Mouse (Mus musculus) intestine, postnatal 0 days (tissue): Measurements from ENCODE around the gene Sdf4. TPM values are rescaled to one million over a fixed set of nuclear protein-coding genes. Genes with fewer than 3 reads are reported as not detected.

Experiments
- ATAC-seq: fragments of 200-750 bp; cut with Nextera tagmentation; 2 replicates; pipeline ENCODE4 v1.8.0; 2017; ENCODE audit warnings: mild to moderate bottlenecking, moderate TSS enrichment, moderate library complexity
- H3K27ac ChIP-seq: fragments of 300-500 bp; sonication (generic); 2 replicates; pipeline ENCODE4 v1.5.1; 2014; ENCODE audit warnings: mild to moderate bottlenecking, low read depth, low read length, moderate library complexity
- H3K27me3 ChIP-seq: fragments of 300-500 bp; sonication (generic); replicated peaks from 2 replicates; pipeline ENCODE4 v1.6.1; 2014; ENCODE audit warnings: low read length, mixed read lengths; ENCODE audit not compliant: control insufficient read depth, insufficient read depth
- H3K36me3 ChIP-seq: fragments of 300-500 bp; sonication (generic); 2 replicates; pipeline ENCODE4 v1.6.1; 2014; ENCODE audit warnings: mild to moderate bottlenecking, moderate library complexity; ENCODE audit not compliant: control insufficient read depth, insufficient read depth
- H3K4me1 ChIP-seq: fragments of 300-500 bp; sonication (generic); replicated peaks from 2 replicates; pipeline ENCODE4 v1.6.1; 2014; ENCODE audit warnings: antibody characterized with exemption, low read length, mixed read lengths; ENCODE audit not compliant: control insufficient read depth, insufficient read depth
- H3K4me2 ChIP-seq: fragments of 300-500 bp; sonication (generic); replicated peaks from 2 replicates; pipeline ENCODE4 v1.6.1; 2014; ENCODE audit warnings: low read depth, mild to moderate bottlenecking, moderate library complexity
- H3K4me3 ChIP-seq: fragments of 300-500 bp; sonication (generic); 2 replicates; pipeline ENCODE4 v1.5.1; 2014; ENCODE audit warnings: low read depth, low read length
- H3K9ac ChIP-seq: fragments of 300-500 bp; sonication (generic); 2 replicates; pipeline ENCODE4 v1.6.1; 2014; ENCODE audit warnings: mild to moderate bottlenecking, low read depth, low read length
- H3K9me3 ChIP-seq: fragments of 300-500 bp; sonication (generic); 2 replicates; pipeline ENCODE4 v1.6.1; 2016; ENCODE audit warnings: mixed run types; ENCODE audit not compliant: control insufficient read depth
- CTCF ChIP-seq: sonication (generic); IDR thresholded peaks from 2 replicates; pipeline ENCODE4 v1.5.1; 2016; ENCODE audit warnings: low read depth, mild to moderate bottlenecking, control low read depth, antibody characterized with exemption, moderate library complexity
- WGBS: fragments of 180-500 bp; shearing (Covaris S2); extraction: QIAGEN DNeasy Blood & Tissue Kit; methylation state at CpG from one replicate; pipeline ENCODE4 v1.1.7; 2014; 5-methylcytosine and 5-hydroxymethylcytosine counted together
- polyA plus RNA-seq: library from polyadenylated mRNA; unstranded; fragments of >200 nt; fragmentation: Nextera tagmentation; extraction: Ambion mirVana; gene quantifications from 2 replicates; pipeline ENCODE4 v1.2.1, GENCODE M21; 2015

Gene Sdf4
- polyA plus RNA-seq, 1 experiment from 2014 or later: 219 TPM

DNA sequence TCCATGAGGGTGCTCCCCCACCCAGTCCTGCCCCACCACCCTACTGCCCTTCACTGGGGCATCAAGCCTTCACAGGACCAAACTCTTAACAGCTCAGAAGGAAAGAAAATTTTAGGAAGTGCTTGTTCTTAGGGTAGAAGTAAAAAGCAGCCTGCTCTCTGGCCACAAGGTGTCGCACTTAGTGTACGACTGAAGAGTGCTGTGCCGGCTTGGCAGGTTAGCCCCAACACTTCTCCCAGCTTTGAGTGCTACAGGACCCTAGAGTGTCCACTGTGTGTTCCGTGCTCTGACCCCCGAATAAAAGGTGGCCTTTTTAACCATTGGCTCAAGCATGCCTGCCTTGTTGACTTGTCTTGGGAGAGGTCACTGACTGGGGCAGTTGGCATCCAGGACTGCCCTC lies 33.4 kb upstream of the Sdf4 start:
- no peak overlapping the region for H3K4me2 ChIP-seq
- H3K4me3 ChIP-seq: no peak overlapping the region
- peaks cover 9% of the 10 kb centered on the region; the same call in 1 of the 2 replicates for H3K4me1 ChIP-seq
- 2% methylated on average over 5 of the region's 5 CpGs for WGBS
- no peaks in the 10 kb centered on the region for H3K27me3 ChIP-seq
- H3K27ac ChIP-seq: no peak overlapping the region
- no peaks in the 10 kb centered on the region for H3K9me3 ChIP-seq
- ATAC-seq: 0 out of 2 replicates have a peak, but pooled peaks have one; percentile 15
- H3K9ac ChIP-seq: no peak overlapping the region
- TF ChIP-seq CTCF: peak; percentile 89
- H3K36me3 ChIP-seq: peaks cover 37% of the 10 kb centered on the region

DNA sequence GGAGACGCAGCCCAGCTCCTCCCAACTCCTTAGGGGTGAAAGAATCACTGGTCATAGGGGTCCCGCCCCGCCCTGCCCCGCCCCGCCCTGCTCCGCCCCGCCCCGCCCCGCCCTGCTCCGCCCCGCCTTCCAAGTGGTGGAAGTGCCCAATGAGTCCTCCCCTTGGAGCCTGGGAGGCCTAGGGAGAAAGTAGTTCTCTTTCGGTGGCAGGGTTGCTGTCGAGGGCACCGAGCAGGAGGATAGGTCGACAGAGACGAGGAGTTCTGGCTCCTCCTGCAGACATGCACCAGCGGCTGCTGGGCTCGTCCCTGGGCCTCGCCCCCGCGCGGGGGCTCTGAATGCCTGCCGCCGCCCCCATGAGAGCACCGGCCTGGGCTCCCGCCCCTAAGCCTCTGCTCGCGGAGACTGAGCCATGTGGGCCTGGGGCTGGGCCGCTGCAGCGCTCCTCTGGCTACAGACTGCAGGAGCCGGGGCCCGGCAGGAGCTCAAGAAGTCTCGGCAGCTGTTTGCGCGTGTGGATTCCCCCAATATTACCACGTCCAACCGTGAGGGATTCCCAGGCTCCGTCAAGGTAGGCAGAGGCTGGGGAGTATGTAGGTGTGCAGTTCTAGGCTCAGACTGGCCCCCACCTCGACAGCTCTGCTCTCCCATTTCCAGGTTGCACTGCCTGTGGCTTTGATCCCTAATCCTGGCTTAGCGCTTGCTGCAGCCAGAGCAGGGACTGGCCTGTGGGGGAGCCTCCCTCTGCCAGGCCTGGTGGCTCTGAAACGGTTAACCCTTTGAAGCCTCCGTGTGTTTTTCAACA lies 30.3 kb upstream of the Sdf4 start, which contains the start of gene C1qtnf12:
TSS of gene C1qtnf12 (plus strand) at position 152 of the 805 bp plus-strand sequence.
- H3K4me3 ChIP-seq: peak within 1 kb of the TSS; percentile 61
- TF ChIP-seq CTCF: no peak
- H3K4me1 ChIP-seq: peaks cover 9% of the 10 kb centered on the region; the same call in 1 of the 2 replicates
- peaks cover 31% of the 10 kb centered on the region for H3K36me3 ChIP-seq
- peak within 1 kb of the TSS; percentile 65 for H3K9ac ChIP-seq
- no peaks in the 10 kb centered on the region for H3K9me3 ChIP-seq
- H3K4me2 ChIP-seq: peak within 1 kb of the TSS; percentile 95
- peak; percentile 55 for ATAC-seq
- H3K27ac ChIP-seq: peak within 1 kb of the TSS; percentile 71
- no peaks in the 10 kb centered on the region for H3K27me3 ChIP-seq
- WGBS: under 1% methylated on average over 42 of the region's 42 CpGs

DNA sequence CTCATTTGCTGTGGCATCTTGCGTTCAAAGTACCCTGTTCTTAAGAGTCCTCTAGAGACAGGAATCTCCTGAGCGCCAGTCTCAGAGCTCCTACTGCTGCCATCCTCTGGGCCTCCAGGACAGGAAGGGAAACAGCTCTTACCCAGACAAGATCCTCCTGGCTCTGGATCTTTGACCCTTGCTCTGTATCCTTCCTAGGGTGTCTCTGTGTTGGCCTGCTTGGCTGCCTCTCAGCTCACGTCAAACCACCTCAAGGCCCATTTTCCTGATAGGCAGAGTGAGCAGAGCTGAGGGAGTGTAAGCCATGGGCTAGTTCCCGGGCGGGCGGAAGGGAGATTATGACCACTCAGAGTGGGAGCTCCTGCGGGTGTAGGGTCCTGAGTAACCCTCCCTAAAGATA lies 29.6 kb upstream of the Sdf4 start:
- ATAC-seq: 0 out of 2 replicates have a peak, but pooled peaks have one; percentile 36
- no peaks in the 10 kb centered on the region for H3K9me3 ChIP-seq
- peak overlapping the region; percentile 61 for H3K4me3 ChIP-seq
- H3K4me1 ChIP-seq: peaks cover 9% of the 10 kb centered on the region; the same call in 1 of the 2 replicates
- no peak for TF ChIP-seq CTCF
- WGBS: 48% methylated on average over 7 of the region's 7 CpGs
- peak overlapping the region; percentile 41; the same call in 1 of the 2 replicates for H3K27ac ChIP-seq
- H3K9ac ChIP-seq: peak overlapping the region; percentile 65; the same call in 1 of the 2 replicates
- H3K27me3 ChIP-seq: no peaks in the 10 kb centered on the region
- peaks cover 24% of the 10 kb centered on the region for H3K36me3 ChIP-seq
- peak overlapping the region; percentile 95 for H3K4me2 ChIP-seq

DNA sequence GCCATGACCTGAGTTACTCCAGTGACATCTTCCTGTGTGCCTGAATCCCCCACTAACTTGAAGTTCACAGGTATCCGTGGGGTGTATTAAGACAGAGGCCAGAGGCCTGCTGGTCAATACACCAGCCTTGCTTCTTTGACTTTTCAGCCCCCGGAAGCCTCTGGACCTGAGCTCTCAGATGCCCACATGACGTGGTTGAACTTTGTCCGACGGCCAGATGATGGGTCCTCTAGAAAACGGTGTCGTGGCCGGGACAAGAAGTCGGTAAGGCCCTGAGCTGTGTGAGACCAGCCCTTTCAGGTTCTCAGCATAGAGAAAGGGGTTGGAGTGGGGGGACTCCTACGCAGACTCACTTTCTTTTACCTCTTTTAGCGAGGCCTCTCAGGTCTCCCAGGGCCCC lies 28.3 kb upstream of the Sdf4 start:
- Histone ChIP-seq H3K9ac (no peak overlapping the region), H3K4me1 (peaks cover 16% of the 10 kb centered on the region), H3K36me3 (peaks cover 18% of the 10 kb centered on the region), H3K27me3 (no peaks in the 10 kb centered on the region), H3K4me3 (no peak overlapping the region), H3K9me3 (no peaks in the 10 kb centered on the region), H3K27ac (peak overlapping the region; percentile 50), H3K4me2 (0 out of 2 replicates have a peak overlapping the region, but pooled peaks have one; percentile 21)
- WGBS: 79% methylated on average over 11 of the region's 11 CpGs
- no peak for TF ChIP-seq CTCF
- no peak for ATAC-seq

DNA sequence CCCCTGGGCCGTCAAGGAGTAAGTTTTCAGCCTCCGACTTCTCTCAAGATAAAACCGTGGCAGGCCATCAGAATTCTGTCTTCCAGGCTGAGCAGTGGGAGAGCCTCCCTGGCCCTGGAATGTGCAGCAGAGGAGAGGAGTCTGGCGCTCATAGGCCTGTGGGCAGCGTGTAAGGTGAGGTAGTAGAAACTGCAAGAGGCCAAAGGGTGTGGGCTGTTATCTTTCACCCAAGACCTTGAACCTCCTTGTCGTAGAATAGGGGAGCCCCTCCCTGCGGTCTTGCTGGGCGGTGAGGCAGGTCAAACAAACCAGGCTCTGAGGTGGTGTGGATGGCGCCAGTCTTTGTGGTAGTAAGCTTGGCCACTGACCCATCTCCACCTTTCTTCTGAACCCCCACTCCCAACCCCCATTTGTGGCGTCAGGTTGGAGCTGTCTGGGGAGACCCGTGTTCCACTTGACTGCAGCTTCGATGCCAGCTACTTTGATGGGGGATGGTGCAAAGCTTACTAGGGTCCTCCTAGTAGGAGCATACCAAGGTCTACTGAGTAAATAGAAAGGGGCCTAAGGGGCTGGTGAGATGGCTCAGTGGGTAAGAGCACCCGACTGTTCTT lies 23.5 kb upstream of the Sdf4 start:
- peak overlapping the region; percentile 50; the same call in 1 of the 2 replicates for H3K27ac ChIP-seq
- H3K9ac ChIP-seq: no peak overlapping the region
- no peaks in the 10 kb centered on the region for H3K9me3 ChIP-seq
- H3K4me2 ChIP-seq: no peak overlapping the region
- H3K36me3 ChIP-seq: peaks cover 18% of the 10 kb centered on the region
- no peaks in the 10 kb centered on the region for H3K27me3 ChIP-seq
- TF ChIP-seq CTCF: no peak
- H3K4me1 ChIP-seq: peaks cover 7% of the 10 kb centered on the region; the same call in 1 of the 2 replicates
- ATAC-seq: peak; percentile 65
- 46% methylated on average over 13 of the region's 13 CpGs for WGBS
- no peak overlapping the region for H3K4me3 ChIP-seq

DNA sequence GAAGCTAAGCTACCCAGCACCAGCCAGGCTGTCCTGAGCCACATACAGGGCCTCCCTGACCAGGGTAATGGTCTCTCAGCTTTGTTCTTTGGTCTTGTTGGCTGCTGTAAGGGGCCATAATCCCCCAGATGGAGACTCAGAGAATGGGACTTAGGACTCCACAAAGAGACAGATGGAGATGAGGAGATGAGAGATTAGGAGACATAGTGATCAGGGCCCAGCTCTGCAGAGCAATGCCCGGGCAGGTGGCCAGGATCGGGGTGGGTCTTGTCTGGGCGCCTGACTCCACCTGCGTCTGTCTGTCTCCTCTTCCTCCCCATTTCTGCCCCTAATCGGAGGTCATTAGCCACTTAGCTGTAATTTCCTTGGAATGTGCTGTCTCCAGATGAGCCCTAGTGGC lies 22.4 kb upstream of the Sdf4 start:
- H3K4me3 ChIP-seq: no peak overlapping the region
- WGBS: 83% methylated on average over 5 of the region's 5 CpGs
- no peak for ATAC-seq
- H3K27me3 ChIP-seq: no peaks in the 10 kb centered on the region
- no peak overlapping the region for H3K27ac ChIP-seq
- no peak for TF ChIP-seq CTCF
- H3K9ac ChIP-seq: no peak overlapping the region
- peaks cover 7% of the 10 kb centered on the region; the same call in 1 of the 2 replicates for H3K4me1 ChIP-seq
- no peaks in the 10 kb centered on the region for H3K9me3 ChIP-seq
- peaks cover 12% of the 10 kb centered on the region for H3K36me3 ChIP-seq
- no peak overlapping the region for H3K4me2 ChIP-seq
